Mouse (Mus musculus) cerebellum, adult 8-10 months (tissue): ENCODE measurements around the gene Alpi.

Experiments used
- DNase-seq: peaks from one replicate; pipeline ENCODE4 v3.0.0; 2022

Gene Alpi

GRCm38 (mm10) chr1:87101411-87101810, at the start of gene Alpi:
Alpi (minus strand) TSS chr1:87101606.
- DNase-seq: no peak

GRCm38 (mm10) chr1:87149422-87149821, 48.0 kb upstream of the Alpi start:
- DNase-seq: no peak

GRCm38 (mm10) chr1:87143141-87143540, 41.7 kb upstream of the Alpi start:
- DNase-seq: no peak

- no peak for DNase-seq
Observed at GRCm38 (mm10) chr1:87142456-87142855, 41.0 kb upstream of the Alpi start.

GRCm38 (mm10) chr1:87141550-87141949, 40.1 kb upstream of the Alpi start:
- DNase-seq: no peak

GRCm38 (mm10) chr1:87131803-87132202, 30.4 kb upstream of the Alpi start:
- no peak for DNase-seq

GRCm38 (mm10) chr1:87127206-87128030, 26.0 kb upstream of the Alpi start:
- no peak for DNase-seq

GRCm38 (mm10) chr1:87124673-87125072, 23.3 kb upstream of the Alpi start, which contains the start of gene Akp3:
Akp3 (plus strand) TSS chr1:87124973.
- no peak for DNase-seq

GRCm38 (mm10) chr1:87114784-87115183, 13.4 kb upstream of the Alpi start:
- no peak for DNase-seq

- DNase-seq: no peak
Observed at GRCm38 (mm10) chr1:87111719-87112354, 10.4 kb upstream of the Alpi start.

- no peak for DNase-seq
Observed at GRCm38 (mm10) chr1:87108564-87108963, 7.2 kb upstream of the Alpi start.

GRCm38 (mm10) chr1:87106536-87106935, 5.1 kb upstream of the Alpi start:
- DNase-seq: no peak

- DNase-seq: no peak
Observed at GRCm38 (mm10) chr1:87103936-87104335, 2.5 kb upstream of the Alpi start.

GRCm38 (mm10) chr1:87102114-87102513, 708 bp upstream of the Alpi start:
- no peak for DNase-seq

GRCm38 (mm10) chr1:87098358-87098975, 2.9 kb downstream of the Alpi start:
- DNase-seq: peak; percentile 16

GRCm38 (mm10) chr1:87095642-87096041, 5.8 kb downstream of the Alpi start:
- no peak for DNase-seq

- DNase-seq: no peak
Observed at GRCm38 (mm10) chr1:87089828-87090227, 11.6 kb downstream of the Alpi start, which contains the start of gene Alppl2. Alppl2 (minus strand) TSS chr1:87089928.

GRCm38 (mm10) chr1:87089251-87089650, 12.2 kb downstream of the Alpi start:
- no peak for DNase-seq

GRCm38 (mm10) chr1:87086964-87087363, 14.4 kb downstream of the Alpi start:
- DNase-seq: no peak

GRCm38 (mm10) chr1:87086196-87086595, 15.2 kb downstream of the Alpi start:
- DNase-seq: no peak

GRCm38 (mm10) chr1:87073776-87074175, 27.6 kb downstream of the Alpi start:
- no peak for DNase-seq

- no peak for DNase-seq
Observed at GRCm38 (mm10) chr1:87070720-87071119, 30.7 kb downstream of the Alpi start.

- DNase-seq: no peak
Observed at GRCm38 (mm10) chr1:87060913-87061312, 40.5 kb downstream of the Alpi start.
